Mouse (Mus musculus) urinary bladder, postnatal 4 days (tissue): ENCODE data around the gene Fbxo6.
A peak's percentile ranks its signal among the peaks of the same experiment; 100 is the strongest.
"Not testable (repeated sequence)": the region's sequence is repeated elsewhere in the genome, so short reads cannot be mapped to it uniquely, and the experiment has no call there.

ENCODE experiments used
- DNase-seq, 2 experiments: peaks; one replicate each; pipeline ENCODE4 v3.0.0; 2021 to 2022; ENCODE audit warnings: low spot score in 2 of 2

The Fbxo6 gene

GRCm38 (mm10) chr4:148128241-148128640, 23.7 kb downstream of the Fbxo6 start:
- DNase-seq = no peak

DNA sequence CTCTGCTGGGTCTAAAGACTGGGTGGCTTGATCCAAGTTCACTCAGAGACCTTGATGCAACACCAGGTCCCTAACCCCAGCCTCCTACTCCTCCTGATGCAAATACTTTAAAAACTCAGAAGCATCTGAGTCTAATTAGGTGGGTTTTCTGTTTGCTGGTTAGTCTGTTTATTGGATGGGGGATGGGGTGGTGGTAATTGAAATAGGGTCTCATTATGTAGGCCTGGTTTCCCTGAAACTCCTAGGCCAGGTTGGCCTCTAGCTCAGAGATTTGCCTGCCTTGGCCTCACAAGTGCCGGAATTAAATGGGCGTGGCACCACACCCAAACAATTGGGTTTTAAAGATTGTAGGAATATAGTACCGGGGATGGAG, 29.3 kb downstream of the Fbxo6 start:
- DNase-seq = no peak

- DNase-seq = no peak
These were observed 29.8 kb downstream of the Fbxo6 start for GRCm38 (mm10) chr4:148121982-148122693.

- DNase-seq = no peak
These were observed 30.6 kb downstream of the Fbxo6 start for GRCm38 (mm10) chr4:148121362-148121761.

GRCm38 (mm10) chr4:148120555-148120954, 31.4 kb downstream of the Fbxo6 start:
- no peak for DNase-seq

- DNase-seq = not testable (repeated sequence)
These were observed 32.4 kb downstream of the Fbxo6 start for GRCm38 (mm10) chr4:148119578-148119977.

- no peak for DNase-seq
These were observed 34.5 kb downstream of the Fbxo6 start for GRCm38 (mm10) chr4:148117392-148117791.

DNA sequence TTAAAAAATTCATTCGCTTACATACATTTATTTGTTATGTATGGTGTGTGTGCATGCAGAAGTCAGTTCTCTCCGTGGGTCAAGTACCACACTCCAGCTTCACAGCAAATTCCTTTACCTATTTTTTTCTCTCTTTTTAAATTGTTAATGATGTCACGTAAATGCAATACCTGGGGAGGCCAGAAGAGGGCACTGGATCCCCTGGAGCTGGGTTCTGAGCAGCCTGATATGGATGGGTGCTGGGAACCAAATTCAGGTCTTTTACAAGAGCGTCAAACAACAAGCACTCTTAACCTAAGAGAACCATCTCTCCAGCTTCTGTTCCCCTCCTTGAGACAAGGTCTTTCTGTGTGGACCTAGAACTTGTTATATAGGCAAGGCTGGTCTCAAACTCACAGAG, 35.3 kb downstream of the Fbxo6 start:
- no peak for DNase-seq

GRCm38 (mm10) chr4:148115467-148115866, 36.5 kb downstream of the Fbxo6 start:
- DNase-seq = peak in 1 of 2 experiments; percentile 31

DNA sequence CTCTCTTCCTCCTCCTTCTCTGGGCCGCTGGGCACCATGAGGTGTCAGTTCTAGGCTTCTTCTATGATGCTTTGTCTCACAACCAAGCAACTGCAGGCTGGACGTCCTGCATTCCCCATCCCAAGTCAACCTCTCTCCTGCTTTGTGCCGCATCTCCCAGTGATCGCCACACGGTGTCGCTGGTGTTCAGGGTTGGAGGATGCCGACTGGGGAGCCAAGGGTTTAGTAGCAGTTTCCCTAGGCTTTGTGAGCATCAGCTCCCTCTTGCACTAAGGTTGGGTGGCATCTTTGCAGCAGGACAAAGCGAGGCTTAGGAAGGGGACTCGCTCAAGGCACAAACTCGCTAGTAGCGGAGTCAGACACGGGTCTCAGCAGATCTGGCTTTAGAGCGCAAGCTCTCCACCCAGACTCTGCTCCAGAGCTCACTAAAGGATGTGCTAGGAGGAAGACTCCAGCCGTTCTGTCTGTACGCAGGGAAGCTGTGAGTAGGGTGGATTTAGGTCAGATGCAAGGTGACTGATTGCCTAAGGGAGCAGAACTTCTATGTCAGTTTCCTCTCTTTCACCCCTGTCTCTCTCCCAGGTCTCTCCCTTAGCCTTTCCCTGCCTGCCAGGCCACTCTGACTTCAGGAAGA, 37.1 kb downstream of the Fbxo6 start:
- peak; percentile 74 to 91 for DNase-seq

- no peak for DNase-seq
These were observed 39.4 kb downstream of the Fbxo6 start for GRCm38 (mm10) chr4:148112519-148112918.

- no peak for DNase-seq
These were observed 42.7 kb downstream of the Fbxo6 start for GRCm38 (mm10) chr4:148109215-148109614.

DNA sequence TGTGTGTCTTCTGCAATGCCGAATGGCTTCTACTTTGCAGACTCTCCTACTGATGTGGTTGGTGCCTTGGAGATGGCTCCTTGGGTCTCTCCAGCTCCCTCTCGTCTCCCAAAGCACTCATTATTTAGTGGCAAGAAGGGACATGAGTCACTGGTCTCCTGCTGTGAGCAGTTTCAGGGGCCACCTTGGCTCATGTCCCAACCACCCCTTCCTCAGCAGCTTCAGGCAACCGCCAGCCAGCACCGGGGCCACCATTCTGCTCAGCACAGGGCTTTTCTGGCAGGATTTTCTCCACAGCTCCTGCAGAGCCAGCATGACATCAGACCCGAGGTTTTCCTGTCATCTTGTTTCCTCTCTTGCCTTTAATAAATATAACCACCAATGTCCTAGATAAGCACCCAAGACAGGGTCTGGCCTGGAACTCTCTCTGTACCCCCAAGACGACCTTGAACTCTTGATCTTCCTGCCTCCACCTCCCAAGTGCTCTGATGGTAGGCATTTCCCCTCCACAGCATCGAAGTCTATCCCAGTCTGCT, 43.3 kb downstream of the Fbxo6 start:
- DNase-seq = no peak

DNA sequence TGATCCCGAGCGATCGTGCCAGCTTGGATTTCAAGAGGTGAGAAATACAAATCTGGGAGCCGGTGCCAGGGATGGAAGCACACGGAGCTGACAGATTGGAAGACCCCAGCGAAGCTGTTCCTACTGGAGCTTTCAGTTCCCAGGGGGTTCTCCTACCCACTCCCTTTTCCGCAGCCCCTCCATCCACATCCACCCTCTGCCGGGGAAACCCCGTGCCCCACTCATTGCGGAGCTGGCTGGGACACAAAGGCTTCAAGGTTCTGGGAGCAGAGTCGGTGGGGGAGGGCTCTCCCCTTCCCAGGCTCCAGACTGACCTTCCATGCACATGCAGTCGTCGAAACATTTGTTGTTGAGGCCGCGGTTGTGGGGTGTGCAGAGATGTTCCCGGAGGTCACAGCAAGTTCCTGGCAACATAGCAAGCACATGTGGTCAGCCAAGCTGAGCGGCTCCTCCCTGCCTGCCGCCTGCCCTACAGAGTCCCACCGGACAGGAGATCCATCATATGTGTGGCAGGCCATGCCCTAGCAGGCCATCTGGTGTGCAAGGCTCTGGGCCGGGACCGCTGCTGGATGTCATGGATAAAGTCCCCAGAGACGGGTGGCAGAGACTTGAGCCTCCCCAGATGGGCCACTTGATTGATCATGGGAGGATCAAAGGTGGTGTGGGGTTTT, 44.2 kb downstream of the Fbxo6 start:
- peak in 1 of 2 experiments; percentile 36 for DNase-seq

GRCm38 (mm10) chr4:148104146-148104545, 47.8 kb downstream of the Fbxo6 start:
- no peak for DNase-seq

GRCm38 (mm10) chr4:148101801-148102527, 50.0 kb downstream of the Fbxo6 start:
- DNase-seq = peak in 1 of 2 experiments; percentile 46

- DNase-seq = no peak
These were observed 53.3 kb downstream of the Fbxo6 start for GRCm38 (mm10) chr4:148098666-148099065.

- no peak for DNase-seq
These were observed 54.0 kb downstream of the Fbxo6 start for GRCm38 (mm10) chr4:148097936-148098335.
